Mouse (Mus musculus): Measurements from ENCODE around the gene Myo9b. TPM values are rescaled to one million over a fixed set of nuclear protein-coding genes. Genes with fewer than 3 reads are reported as not detected.
A peak's percentile ranks its signal among the peaks of the same experiment; 100 is the strongest.
"Not testable (repeated sequence)": the region's sequence is repeated elsewhere in the genome, so short reads cannot be mapped to it uniquely, and the experiment has no call there.

The Myo9b gene
- total and polyA plus RNA-seq, 2 experiments: 7.6 to 8.6 TPM

DNA sequence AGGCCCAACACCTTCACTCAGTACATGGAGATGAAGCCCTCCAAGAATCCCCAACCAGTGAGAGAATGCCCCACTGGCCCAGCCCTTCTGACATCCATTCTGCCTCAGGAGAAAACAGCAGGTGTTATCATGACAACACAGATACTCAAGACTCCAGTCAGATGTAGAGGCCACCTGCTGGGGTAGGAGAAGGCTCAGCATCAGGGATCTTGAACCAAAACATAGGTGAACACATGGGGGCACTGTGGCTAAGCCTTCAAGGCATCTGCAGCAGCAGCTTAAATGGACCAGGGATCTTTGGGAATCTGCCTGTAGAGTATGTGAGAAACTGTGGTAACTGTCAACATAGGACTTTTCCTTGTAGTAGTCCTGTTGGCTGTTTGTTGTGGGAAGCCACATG, 11.3 kb upstream of the Myo9b start:
- Histone ChIP-seq H3K79me2 (ENCODE audit: control insufficient read depth, insufficient read depth, low read length) (no peaks in the 10 kb centered on the region), H3K27me3 (ENCODE audit: control insufficient read depth, insufficient read depth, low read length) (no peaks in the 10 kb centered on the region), H3K9ac (ENCODE audit: low read depth, low read length) (no peak overlapping the region), H3K36me3 (ENCODE audit: control insufficient read depth, insufficient read depth, low read length) (no peaks in the 10 kb centered on the region), H3K4me3 (ENCODE audit: insufficient read depth, low read depth, low read length) (no peak overlapping the region), H3K27ac (replicated peaks; ENCODE audit: insufficient read depth, low read depth, low read length) (no peak overlapping the region), H3K4me1 (ENCODE audit: control insufficient read depth, insufficient read depth, low read length) (no peaks in the 10 kb centered on the region)
- peak; percentile 19 for DNase-seq (ENCODE audit: extremely low read depth, low read depth, low spot score)
- no peak for TF ChIP-seq POLR2A (IDR thresholded peaks at IDR 0.05; ENCODE audit: extremely low read depth, insufficient read depth, low read length)
- TF ChIP-seq CTCF (IDR thresholded peaks at IDR 0.05; ENCODE audit: low read depth, low read length): peak; percentile 24; the same call in 1 of the 2 replicates

DNA sequence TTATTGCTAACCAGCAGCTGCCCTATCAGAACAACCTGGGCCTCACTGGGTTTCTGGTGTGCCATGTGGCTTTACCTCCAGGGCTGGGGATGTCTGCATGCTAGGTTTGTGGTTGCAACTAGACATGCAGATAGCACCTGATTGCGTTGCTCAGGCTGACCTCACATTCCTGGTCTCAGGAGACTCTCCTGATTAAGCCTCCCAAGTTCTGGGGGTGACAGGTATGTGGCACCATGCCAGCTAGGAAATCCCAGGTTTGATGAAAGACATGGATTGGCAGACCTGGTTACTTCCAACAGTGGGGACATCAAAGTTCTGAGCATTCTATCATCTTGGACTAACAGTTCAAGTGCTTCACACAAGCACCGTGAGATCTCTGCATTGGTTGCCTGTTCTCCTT, 4.8 kb upstream of the Myo9b start:
- no peaks in the 10 kb centered on the region for H3K27me3 ChIP-seq (ENCODE audit: control insufficient read depth, insufficient read depth, low read length)
- DNase-seq (ENCODE audit: extremely low read depth, low read depth, low spot score): no peak
- WGBS: 97% methylated on average over 2 of the region's 2 CpGs

DNA sequence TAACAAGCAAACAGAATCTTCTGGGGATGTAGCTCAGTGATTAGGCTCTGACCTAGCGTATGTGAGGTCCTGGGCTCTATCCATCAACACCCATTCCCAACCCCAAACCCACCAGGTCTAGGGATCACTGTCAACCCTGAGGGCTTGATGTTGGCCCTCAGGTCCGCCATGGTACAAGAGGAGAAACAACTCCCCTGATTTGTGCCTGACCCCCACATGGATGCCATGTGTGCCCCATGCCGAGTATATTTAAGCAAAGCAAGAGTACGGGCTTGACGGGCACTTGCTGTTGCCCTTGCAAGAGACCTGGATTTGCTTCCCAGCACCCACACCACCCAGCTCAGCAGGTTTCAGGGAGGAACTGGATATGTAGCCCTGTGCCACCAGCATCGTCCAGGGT, 4.2 kb upstream of the Myo9b start:
- H3K4me1 ChIP-seq (ENCODE audit: control insufficient read depth, insufficient read depth, low read length); DNase-seq (ENCODE audit: extremely low read depth, low read depth, low spot score): not testable (repeated sequence)
- WGBS: 97% methylated on average over 6 of the region's 6 CpGs

More for the DNA sequence above, 4.8 kb upstream of the Myo9b start:
- no peak overlapping the region for H3K9ac ChIP-seq (ENCODE audit: low read depth, low read length)
- TF ChIP-seq POLR2A (IDR thresholded peaks at IDR 0.05; ENCODE audit: extremely low read depth, insufficient read depth, low read length): no peak
- TF ChIP-seq CTCF (IDR thresholded peaks at IDR 0.05; ENCODE audit: low read depth, low read length): no peak
- no peaks in the 10 kb centered on the region for H3K4me1 ChIP-seq (ENCODE audit: control insufficient read depth, insufficient read depth, low read length)
- H3K4me3 ChIP-seq (ENCODE audit: insufficient read depth, low read depth, low read length): no peak overlapping the region
- no peak overlapping the region for H3K27ac ChIP-seq (replicated peaks; ENCODE audit: insufficient read depth, low read depth, low read length)
- no peaks in the 10 kb centered on the region for H3K79me2 ChIP-seq (ENCODE audit: control insufficient read depth, insufficient read depth, low read length)
- H3K36me3 ChIP-seq (ENCODE audit: control insufficient read depth, insufficient read depth, low read length): no peaks in the 10 kb centered on the region

DNA sequence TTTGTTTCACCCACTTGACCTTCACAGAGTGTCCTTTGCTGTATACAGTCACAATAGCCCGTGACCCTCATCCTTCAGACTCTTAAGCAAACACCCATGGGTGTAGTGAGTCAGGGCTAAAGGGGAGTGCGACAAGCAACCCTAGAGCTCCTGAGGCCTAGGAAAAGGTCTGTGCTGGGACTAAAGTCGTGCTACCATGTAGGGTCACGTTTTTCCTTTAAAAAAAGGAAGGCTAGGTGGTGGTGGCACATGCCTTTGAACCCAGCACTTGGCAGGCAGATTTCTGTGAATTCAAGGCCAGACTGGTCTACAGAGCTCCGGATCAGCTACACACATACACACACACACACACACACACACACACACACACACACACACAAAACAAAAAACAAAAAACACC, 884 bp upstream of the Myo9b start:
- Histone ChIP-seq H3K79me2 (ENCODE audit: control insufficient read depth, insufficient read depth, low read length) (peaks cover 29% of the 10 kb centered on the region; the same call in 1 of the 2 replicates), H3K9ac (ENCODE audit: low read depth, low read length) (peak overlapping the region; percentile 46; the same call in 1 of the 2 replicates), H3K27me3 (ENCODE audit: control insufficient read depth, insufficient read depth, low read length) (no peaks in the 10 kb centered on the region), H3K4me1 (ENCODE audit: control insufficient read depth, insufficient read depth, low read length) (peaks cover 5% of the 10 kb centered on the region; the same call in 1 of the 2 replicates), H3K27ac (replicated peaks; ENCODE audit: insufficient read depth, low read depth, low read length) (no peak overlapping the region), H3K36me3 (ENCODE audit: control insufficient read depth, insufficient read depth, low read length) (no peaks in the 10 kb centered on the region), H3K4me3 (ENCODE audit: insufficient read depth, low read depth, low read length) (peak overlapping the region; percentile 60; the same call in 1 of the 2 replicates)
- 29% methylated on average over 5 of the region's 5 CpGs for WGBS
- TF ChIP-seq CTCF (IDR thresholded peaks at IDR 0.05; ENCODE audit: low read depth, low read length): no peak
- TF ChIP-seq POLR2A (IDR thresholded peaks at IDR 0.05; ENCODE audit: extremely low read depth, insufficient read depth, low read length): no peak
- no peak for DNase-seq (ENCODE audit: extremely low read depth, low read depth, low spot score)

More for the DNA sequence above, 4.2 kb upstream of the Myo9b start:
- not testable (repeated sequence) for H3K27ac ChIP-seq (replicated peaks; ENCODE audit: insufficient read depth, low read depth, low read length); H3K27me3 ChIP-seq (ENCODE audit: control insufficient read depth, insufficient read depth, low read length); H3K4me3 ChIP-seq (ENCODE audit: insufficient read depth, low read depth, low read length); H3K79me2 ChIP-seq (ENCODE audit: control insufficient read depth, insufficient read depth, low read length); H3K36me3 ChIP-seq (ENCODE audit: control insufficient read depth, insufficient read depth, low read length); H3K9ac ChIP-seq (ENCODE audit: low read depth, low read length)

DNA sequence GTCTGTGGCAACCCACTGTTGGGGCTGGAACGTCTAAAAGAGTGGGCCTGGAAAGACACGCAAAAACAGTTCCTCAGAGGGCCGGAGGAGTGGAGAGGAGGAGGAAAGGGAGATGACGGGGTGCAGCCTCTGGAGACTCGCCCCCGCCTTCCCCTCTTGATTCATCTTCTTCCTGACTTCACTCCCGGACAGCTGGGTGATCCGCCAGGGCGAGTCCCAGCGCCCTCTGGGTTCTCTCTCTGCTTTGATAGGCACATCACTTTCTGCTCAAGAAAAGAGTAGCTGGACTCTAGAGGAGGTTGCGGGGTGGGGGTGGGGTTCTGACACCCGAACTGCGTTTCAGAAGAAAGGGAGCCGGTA, 617 bp downstream of the Myo9b start:
- TF ChIP-seq POLR2A (IDR thresholded peaks at IDR 0.05; ENCODE audit: extremely low read depth, insufficient read depth, low read length) (no peak), CTCF (IDR thresholded peaks at IDR 0.05; ENCODE audit: low read depth, low read length) (no peak)
- 1% methylated on average over 14 of the region's 14 CpGs for WGBS

DNA sequence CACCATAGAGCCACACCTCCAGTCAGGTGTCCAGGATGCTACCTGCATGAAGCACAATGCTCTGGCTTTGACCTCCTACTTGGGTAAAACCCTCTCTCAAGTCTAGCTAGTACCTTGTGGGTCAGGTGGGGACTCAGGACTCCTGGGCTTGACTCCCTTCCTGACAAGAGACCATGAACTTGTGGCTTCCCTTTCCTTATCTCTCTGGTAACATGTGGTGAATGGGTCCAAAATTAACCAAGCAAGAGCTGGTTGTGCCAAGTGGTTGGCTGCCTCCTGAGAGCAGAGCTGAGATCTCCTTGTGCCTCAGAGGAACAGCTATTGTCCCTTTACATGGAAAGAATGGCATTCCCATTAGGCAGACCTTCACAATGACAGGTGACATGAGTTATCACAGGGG, 2.0 kb downstream of the Myo9b start:
- Histone ChIP-seq H3K4me3 (ENCODE audit: insufficient read depth, low read depth, low read length) (no peak overlapping the region), H3K27ac (replicated peaks; ENCODE audit: insufficient read depth, low read depth, low read length) (no peak overlapping the region), H3K27me3 (ENCODE audit: control insufficient read depth, insufficient read depth, low read length) (no peaks in the 10 kb centered on the region), H3K9ac (ENCODE audit: low read depth, low read length) (no peak overlapping the region), H3K36me3 (ENCODE audit: control insufficient read depth, insufficient read depth, low read length) (no peaks in the 10 kb centered on the region), H3K79me2 (ENCODE audit: control insufficient read depth, insufficient read depth, low read length) (peaks cover 38% of the 10 kb centered on the region; the same call in 1 of the 2 replicates), H3K4me1 (ENCODE audit: control insufficient read depth, insufficient read depth, low read length) (peaks cover 5% of the 10 kb centered on the region; the same call in 1 of the 2 replicates)
- no peak for DNase-seq (ENCODE audit: extremely low read depth, low read depth, low spot score)
- TF ChIP-seq CTCF (IDR thresholded peaks at IDR 0.05; ENCODE audit: low read depth, low read length) (no peak), POLR2A (IDR thresholded peaks at IDR 0.05; ENCODE audit: extremely low read depth, insufficient read depth, low read length) (no peak)

More for the DNA sequence above, 617 bp downstream of the Myo9b start:
- Histone ChIP-seq H3K9ac (ENCODE audit: low read depth, low read length) (peak overlapping the region; percentile 92), H3K27ac (replicated peaks; ENCODE audit: insufficient read depth, low read depth, low read length) (peak overlapping the region; percentile 67), H3K36me3 (ENCODE audit: control insufficient read depth, insufficient read depth, low read length) (no peaks in the 10 kb centered on the region), H3K79me2 (ENCODE audit: control insufficient read depth, insufficient read depth, low read length) (peaks cover 34% of the 10 kb centered on the region; the same call in 1 of the 2 replicates), H3K27me3 (ENCODE audit: control insufficient read depth, insufficient read depth, low read length) (no peaks in the 10 kb centered on the region), H3K4me1 (ENCODE audit: control insufficient read depth, insufficient read depth, low read length) (peaks cover 5% of the 10 kb centered on the region; the same call in 1 of the 2 replicates), H3K4me3 (ENCODE audit: insufficient read depth, low read depth, low read length) (peak overlapping the region; percentile 89)
- DNase-seq (ENCODE audit: extremely low read depth, low read depth, low spot score): peak; percentile 31
